Mouse (Mus musculus) forebrain, embryonic 12.5 days (tissue): ENCODE results near the gene Mrps17. TPM values are rescaled to one million over a fixed set of nuclear protein-coding genes. Genes with fewer than 3 reads are reported as not detected.

ENCODE experiments used
- ATAC-seq: fragments of 200-750 bp; cut with Nextera tagmentation; 2 replicates; pipeline ENCODE4 v1.8.0; 2017; ENCODE audit warnings: moderate TSS enrichment; ENCODE audit not compliant: low FRiP score
- H3K27ac ChIP-seq: fragments of 300-500 bp; sonication (generic); 2 replicates; pipeline ENCODE4 v1.5.1; 2016; ENCODE audit warnings: mild to moderate bottlenecking
- H3K27me3 ChIP-seq: fragments of 300-500 bp; sonication (generic); 2 replicates; pipeline ENCODE4 v1.6.1; 2016; ENCODE audit warnings: mild to moderate bottlenecking
- H3K36me3 ChIP-seq: fragments of 300-500 bp; sonication (generic); replicated peaks from 2 replicates; pipeline ENCODE4 v1.6.1; 2016; ENCODE audit warnings: mild to moderate bottlenecking
- H3K4me1 ChIP-seq: fragments of 300-500 bp; sonication (generic); 2 replicates; pipeline ENCODE4 v1.6.1; 2016
- H3K4me2 ChIP-seq: fragments of 300-500 bp; sonication (generic); 2 replicates; pipeline ENCODE4 v1.6.1; 2016; ENCODE audit warnings: mild to moderate bottlenecking, moderate library complexity
- H3K4me3 ChIP-seq: fragments of 300-500 bp; sonication (generic); replicated peaks from 2 replicates; pipeline ENCODE4 v1.5.1; 2016; ENCODE audit warnings: mild to moderate bottlenecking
- H3K9ac ChIP-seq: fragments of 300-500 bp; sonication (generic); 2 replicates; pipeline ENCODE4 v1.6.1; 2016; ENCODE audit warnings: mild to moderate bottlenecking
- H3K9me3 ChIP-seq: fragments of 300-500 bp; sonication (generic); 2 replicates; pipeline ENCODE4 v1.6.1; 2016
- WGBS: fragments of 180-500 bp; shearing (Covaris S2); methylation state at CpG from one replicate; pipeline ENCODE4 v1.1.7; 2016; 5-methylcytosine and 5-hydroxymethylcytosine counted together
- polyA plus RNA-seq: library from polyadenylated mRNA; unstranded; fragments of >200 nt; fragmentation: Nextera tagmentation; extraction: Ambion mirVana; gene quantifications from 2 replicates; pipeline ENCODE4 v1.2.1, GENCODE M21; 2016

Gene Mrps17
- polyA plus RNA-seq, 1 experiment from 2014 or later: 160 TPM

- 89% methylated on average over 9 of the region's 9 CpGs for WGBS
- Histone ChIP-seq H3K4me1 (peaks cover 8% of the 10 kb centered on the region), H3K36me3 (peaks cover 34% of the 10 kb centered on the region)
Measured at GRCm38 (mm10) chr5:129717016-129717415, 1.7 kb downstream of the Mrps17 start.

DNA sequence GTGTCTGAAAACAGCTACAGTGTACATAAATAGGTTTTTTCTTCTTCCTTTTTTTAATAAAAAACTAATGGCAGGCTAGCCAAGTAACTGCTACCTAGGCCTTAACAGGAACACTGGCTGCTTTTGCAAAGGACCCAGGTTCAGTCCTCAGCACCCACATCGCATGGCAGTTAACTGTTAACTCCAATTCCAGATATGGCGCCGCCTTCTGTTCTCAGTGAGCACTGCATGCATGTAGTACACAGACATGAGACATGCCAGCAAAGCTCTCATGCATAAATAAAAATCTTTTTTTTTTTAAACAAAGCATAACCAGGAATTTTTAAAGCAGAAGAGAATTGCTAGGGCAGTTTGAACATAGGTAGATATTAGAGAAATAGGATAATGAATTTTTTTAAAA is 4.9 kb downstream of the Mrps17 start:
- Histone ChIP-seq H3K4me2 (no peak overlapping the region), H3K4me1 (peaks cover 8% of the 10 kb centered on the region), H3K27me3 (no peaks in the 10 kb centered on the region), H3K9ac (no peak overlapping the region), H3K36me3 (peaks cover 34% of the 10 kb centered on the region), H3K4me3 (no peak overlapping the region), H3K27ac (no peak overlapping the region), H3K9me3 (no peaks in the 10 kb centered on the region)
- ATAC-seq: no peak
- 84% methylated on average over 3 of the region's 3 CpGs for WGBS

More at GRCm38 (mm10) chr5:129717016-129717415, 1.7 kb downstream of the Mrps17 start:
- Histone ChIP-seq H3K4me2 (no peak overlapping the region), H3K27me3 (0 out of 2 replicates have a peak, but pooled peaks cover 4% of the 10 kb centered on the region), H3K27ac (no peak overlapping the region), H3K9ac (no peak overlapping the region), H3K4me3 (no peak overlapping the region), H3K9me3 (no peaks in the 10 kb centered on the region)
- no peak for ATAC-seq

- ATAC-seq: 0 out of 2 replicates have a peak, but pooled peaks have one; percentile 4
- peak overlapping the region; percentile 54; the same call in 1 of the 2 replicates for H3K4me2 ChIP-seq
Measured at GRCm38 (mm10) chr5:129724268-129724667, 9.0 kb downstream of the Mrps17 start.

DNA sequence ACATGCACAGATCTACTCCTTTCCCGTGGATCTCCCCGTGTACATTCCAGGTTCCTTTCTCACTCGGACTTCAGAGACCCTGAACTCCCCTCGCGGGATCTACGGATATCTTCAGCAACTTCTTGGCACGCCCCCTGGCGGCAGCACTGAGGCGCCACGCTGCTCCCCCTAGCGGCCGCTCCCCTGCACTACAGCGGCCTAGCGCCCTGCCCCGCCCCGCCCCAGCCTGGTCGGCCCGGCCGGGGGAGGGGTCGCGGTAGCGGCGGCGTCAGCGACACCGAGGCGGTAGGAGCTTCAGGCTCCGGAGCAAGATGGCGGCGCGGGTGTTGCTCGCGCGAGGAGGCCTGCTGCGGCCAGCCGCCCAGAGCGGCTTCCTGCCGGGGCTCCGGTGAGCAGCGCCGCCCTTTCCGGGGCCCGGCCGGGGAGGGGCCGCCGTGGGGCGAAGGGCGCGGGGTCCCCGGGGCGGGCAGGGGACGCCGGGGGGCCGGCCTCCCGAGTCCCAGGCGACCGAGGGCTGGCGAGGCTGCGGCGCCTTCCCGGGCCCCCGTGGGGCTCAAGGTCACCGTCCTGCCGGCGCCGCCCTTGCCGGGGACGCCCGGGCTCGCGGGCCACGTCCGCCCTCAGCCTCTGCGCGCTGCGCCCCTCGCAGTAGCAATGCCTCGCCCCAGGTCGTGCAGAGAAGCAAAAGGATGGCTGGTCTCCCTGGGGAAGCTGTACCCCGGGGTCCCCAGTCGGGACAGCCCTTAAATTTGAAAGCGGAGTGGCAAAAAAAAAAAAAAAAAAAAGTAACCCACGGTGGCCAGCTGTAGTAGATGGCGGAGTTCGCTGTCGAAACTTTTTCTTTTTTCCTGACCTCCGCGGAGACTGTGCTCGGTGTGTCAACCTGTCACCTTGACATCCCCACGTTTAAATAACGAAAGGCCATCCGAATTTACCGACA is 9.8 kb downstream of the Mrps17 start, which contains the start of gene Nipsnap2:
TSS of gene Nipsnap2 (plus strand) at position 230 of the 940 bp plus-strand sequence.
- WGBS: under 1% methylated on average over 85 of the region's 93 CpGs
- H3K36me3 ChIP-seq: peaks cover 1% of the 10 kb centered on the region; the same call in 1 of the 2 replicates
- H3K9ac ChIP-seq: peak within 1 kb of the TSS; percentile 89
- H3K27me3 ChIP-seq: no peaks in the 10 kb centered on the region
- H3K4me3 ChIP-seq: peak within 1 kb of the TSS; percentile 89
- H3K27ac ChIP-seq: peak within 1 kb of the TSS; percentile 93
- H3K9me3 ChIP-seq: no peaks in the 10 kb centered on the region
- ATAC-seq: peak; percentile 94
- peak within 1 kb of the TSS; percentile 54 for H3K4me2 ChIP-seq
- peaks cover 17% of the 10 kb centered on the region for H3K4me1 ChIP-seq

More at GRCm38 (mm10) chr5:129724268-129724667, 9.0 kb downstream of the Mrps17 start:
- H3K27ac ChIP-seq: no peak overlapping the region
- peaks cover 15% of the 10 kb centered on the region for H3K4me1 ChIP-seq
- peak overlapping the region; percentile 89; the same call in 1 of the 2 replicates for H3K4me3 ChIP-seq
- no peak overlapping the region for H3K9ac ChIP-seq
- H3K27me3 ChIP-seq: no peaks in the 10 kb centered on the region
- 53% methylated on average over 4 of the region's 4 CpGs for WGBS
- no peaks in the 10 kb centered on the region for H3K9me3 ChIP-seq
- peaks cover 10% of the 10 kb centered on the region for H3K36me3 ChIP-seq

DNA sequence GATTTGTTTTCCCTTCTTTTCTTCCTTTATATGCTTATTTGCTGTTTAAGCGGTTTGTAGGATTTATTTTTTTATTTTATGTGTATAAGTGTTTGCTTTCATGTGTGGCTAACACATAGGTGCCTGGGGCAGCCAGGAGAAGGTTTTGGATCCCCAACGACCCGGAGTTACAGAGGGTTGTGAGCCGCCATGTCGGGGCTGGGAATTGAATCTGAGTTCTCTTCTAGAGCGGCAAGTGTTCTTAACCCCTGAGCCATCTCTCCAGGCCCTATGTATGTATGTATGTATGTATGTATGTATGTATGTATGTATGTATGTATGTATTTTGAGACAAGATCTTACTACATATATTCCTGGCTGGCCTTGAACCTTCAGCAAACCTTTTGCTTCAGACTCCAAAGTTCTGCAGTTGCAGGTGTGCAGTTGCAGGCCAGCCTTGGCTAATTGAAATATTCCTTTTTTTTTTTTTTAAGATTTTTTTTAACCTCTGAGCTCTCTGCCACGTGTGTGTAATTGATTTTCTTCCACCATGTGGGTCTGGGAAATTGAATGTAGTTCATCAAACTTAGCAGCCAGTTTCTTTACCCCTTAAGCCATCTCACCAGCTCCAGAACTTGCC is 10.6 kb downstream of the Mrps17 start:
- peak overlapping the region; percentile 89 for H3K9ac ChIP-seq
- 19% methylated on average over 7 of the region's 7 CpGs for WGBS
- H3K4me3 ChIP-seq: peak overlapping the region; percentile 89
- H3K36me3 ChIP-seq: no peaks in the 10 kb centered on the region
- H3K4me2 ChIP-seq: peak overlapping the region; percentile 54
- ATAC-seq: no peak
- H3K27ac ChIP-seq: no peak overlapping the region
- peaks cover 22% of the 10 kb centered on the region for H3K4me1 ChIP-seq
- H3K9me3 ChIP-seq: no peaks in the 10 kb centered on the region
- H3K27me3 ChIP-seq: no peaks in the 10 kb centered on the region

DNA sequence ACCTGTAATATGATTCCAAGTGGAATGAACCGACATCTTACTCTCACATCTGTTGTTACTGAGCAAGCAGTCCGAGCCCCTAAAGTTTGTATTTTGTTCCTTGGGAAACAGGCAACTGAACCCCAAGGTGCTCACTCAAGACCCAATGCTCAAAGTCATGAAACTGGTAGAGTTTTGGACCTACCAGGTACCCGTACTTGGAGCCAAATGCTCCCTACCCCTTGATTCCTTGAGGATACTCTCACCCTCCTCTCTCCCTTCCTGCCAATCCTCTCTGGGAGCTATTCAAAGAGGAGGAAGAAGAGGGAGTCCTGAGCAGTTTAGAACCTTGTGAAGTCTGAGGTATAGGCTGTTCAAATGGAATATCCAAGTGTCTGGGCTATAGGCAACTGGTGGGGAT is 11.5 kb downstream of the Mrps17 start:
- no peak overlapping the region for H3K4me3 ChIP-seq
- no peak for ATAC-seq
- peak overlapping the region; percentile 54; the same call in 1 of the 2 replicates for H3K4me2 ChIP-seq
- peaks cover 22% of the 10 kb centered on the region for H3K4me1 ChIP-seq
- H3K27me3 ChIP-seq: no peaks in the 10 kb centered on the region
- no peak overlapping the region for H3K9ac ChIP-seq
- H3K9me3 ChIP-seq: no peaks in the 10 kb centered on the region
- no peak overlapping the region for H3K27ac ChIP-seq
- WGBS: 90% methylated on average over 3 of the region's 3 CpGs
- no peaks in the 10 kb centered on the region for H3K36me3 ChIP-seq

DNA sequence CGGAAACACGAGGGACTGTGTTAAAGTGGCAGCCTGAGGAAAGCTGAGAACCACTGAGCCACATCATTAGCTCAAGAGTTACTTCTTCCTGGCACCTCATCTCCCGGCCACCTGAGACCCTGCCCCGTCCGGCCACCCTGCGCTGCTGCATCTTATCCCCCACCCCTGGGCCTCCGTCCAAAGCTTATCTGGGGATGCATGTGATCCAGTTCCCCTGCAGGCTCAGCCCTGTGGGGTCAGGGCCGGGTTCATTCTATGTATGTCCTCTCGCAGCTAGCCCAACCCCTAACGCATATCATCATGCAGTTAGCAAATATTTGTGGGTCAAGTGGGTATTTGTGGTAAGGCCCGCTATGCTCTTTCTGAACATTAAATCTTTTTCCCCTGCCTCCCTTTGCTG is 14.0 kb downstream of the Mrps17 start:
- 71% methylated on average over 11 of the region's 11 CpGs for WGBS
- Histone ChIP-seq H3K27ac (no peak overlapping the region), H3K36me3 (0 out of 2 replicates have a peak, but pooled peaks cover 4% of the 10 kb centered on the region), H3K4me2 (no peak overlapping the region), H3K4me1 (peaks cover 22% of the 10 kb centered on the region), H3K27me3 (no peaks in the 10 kb centered on the region), H3K9me3 (no peaks in the 10 kb centered on the region), H3K9ac (no peak overlapping the region), H3K4me3 (no peak overlapping the region)
- ATAC-seq: no peak

DNA sequence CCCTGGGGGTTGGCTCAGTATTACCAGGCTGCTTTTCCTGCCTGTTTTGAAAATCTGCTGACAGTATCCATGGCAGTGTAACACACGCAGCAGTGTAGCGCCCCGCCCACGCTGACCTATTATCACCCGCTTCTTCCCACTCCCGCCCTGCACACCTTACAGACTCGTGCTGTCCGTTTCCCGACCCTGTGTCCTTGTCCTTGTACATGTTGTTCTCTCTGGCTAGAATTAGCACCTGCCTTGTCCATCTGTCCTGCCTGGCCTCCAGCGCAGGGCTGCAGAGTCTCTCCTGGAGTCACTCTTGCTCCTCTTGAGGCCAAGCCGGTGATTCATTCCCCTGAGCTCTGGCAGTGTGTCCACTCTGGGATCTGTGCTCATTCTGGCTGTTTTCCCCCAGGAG is 15.0 kb downstream of the Mrps17 start:
- 86% methylated on average over 11 of the region's 11 CpGs for WGBS
- no peak overlapping the region for H3K4me3 ChIP-seq
- no peak overlapping the region for H3K9ac ChIP-seq
- no peaks in the 10 kb centered on the region for H3K27me3 ChIP-seq
- ATAC-seq: no peak
- no peak overlapping the region for H3K27ac ChIP-seq
- H3K4me2 ChIP-seq: no peak overlapping the region
- peaks cover 22% of the 10 kb centered on the region for H3K4me1 ChIP-seq
- H3K9me3 ChIP-seq: no peaks in the 10 kb centered on the region
- H3K36me3 ChIP-seq: 0 out of 2 replicates have a peak, but pooled peaks cover 4% of the 10 kb centered on the region

- Histone ChIP-seq H3K36me3 (0 out of 2 replicates have a peak, but pooled peaks cover 4% of the 10 kb centered on the region), H3K27ac (no peak overlapping the region), H3K4me1 (peaks cover 21% of the 10 kb centered on the region), H3K9ac (no peak overlapping the region), H3K9me3 (no peaks in the 10 kb centered on the region), H3K4me2 (no peak overlapping the region), H3K4me3 (no peak overlapping the region), H3K27me3 (no peaks in the 10 kb centered on the region)
- no peak for ATAC-seq
- 83% methylated on average over 5 of the region's 5 CpGs for WGBS
Measured at GRCm38 (mm10) chr5:129731021-129731420, 15.7 kb downstream of the Mrps17 start.

GRCm38 (mm10) chr5:129740976-129741375 is 25.7 kb downstream of the Mrps17 start:
- ATAC-seq: no peak
- H3K4me3 ChIP-seq: no peak overlapping the region
- no peaks in the 10 kb centered on the region for H3K4me1 ChIP-seq
- H3K27ac ChIP-seq: no peak overlapping the region
- H3K27me3 ChIP-seq: no peaks in the 10 kb centered on the region
- H3K4me2 ChIP-seq: no peak overlapping the region
- 92% methylated on average over 1 of the region's 1 CpGs for WGBS
- H3K36me3 ChIP-seq: peaks cover 33% of the 10 kb centered on the region
- no peaks in the 10 kb centered on the region for H3K9me3 ChIP-seq
- H3K9ac ChIP-seq: no peak overlapping the region

- Histone ChIP-seq H3K27ac (no peak overlapping the region), H3K9me3 (no peaks in the 10 kb centered on the region), H3K36me3 (peaks cover 47% of the 10 kb centered on the region), H3K4me3 (no peak overlapping the region), H3K4me2 (no peak overlapping the region), H3K27me3 (no peaks in the 10 kb centered on the region), H3K4me1 (no peaks in the 10 kb centered on the region), H3K9ac (no peak overlapping the region)
- no peak for ATAC-seq
- 92% methylated on average over 7 of the region's 7 CpGs for WGBS
Measured at GRCm38 (mm10) chr5:129742903-129743488, 27.7 kb downstream of the Mrps17 start.

GRCm38 (mm10) chr5:129744050-129744449 is 28.8 kb downstream of the Mrps17 start:
- 79% methylated on average over 6 of the region's 6 CpGs for WGBS
- no peaks in the 10 kb centered on the region for H3K4me1 ChIP-seq
- peaks cover 52% of the 10 kb centered on the region for H3K36me3 ChIP-seq
- ATAC-seq: no peak
- H3K4me3 ChIP-seq: no peak overlapping the region
- H3K27me3 ChIP-seq: no peaks in the 10 kb centered on the region
- H3K9me3 ChIP-seq: no peaks in the 10 kb centered on the region
- H3K27ac ChIP-seq: no peak overlapping the region
- H3K9ac ChIP-seq: no peak overlapping the region
- H3K4me2 ChIP-seq: no peak overlapping the region
